Mouse (Mus musculus) adipocyte (in vitro differentiated cells): Measurements from ENCODE around the gene Vps41.

Source experiments
- DNase-seq: peaks from one replicate; pipeline ENCODE4 v3.0.0-alpha.2; 2016; ENCODE audit warnings: low spot score

Vps41 gene

DNA sequence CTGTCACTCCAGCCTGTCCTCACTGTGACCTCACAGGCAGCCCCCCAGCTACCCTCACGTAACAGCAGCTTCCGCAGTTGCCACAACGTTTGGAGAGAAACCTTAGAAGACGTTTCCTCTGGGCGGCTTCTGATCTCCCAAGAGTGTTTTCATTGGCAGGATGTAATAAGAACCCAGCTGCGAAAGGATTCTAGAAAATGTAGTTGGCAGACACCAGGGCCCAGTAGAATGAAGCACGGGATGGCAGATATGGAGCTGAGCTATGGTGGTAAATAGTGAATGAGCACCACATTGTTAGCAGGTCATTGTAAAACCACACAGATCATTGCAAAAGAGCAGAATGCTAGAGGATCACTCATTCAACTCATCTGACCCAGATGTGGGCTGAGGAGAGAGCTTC, 158.2 kb downstream of the Vps41 start:
- DNase-seq: no peak

DNA sequence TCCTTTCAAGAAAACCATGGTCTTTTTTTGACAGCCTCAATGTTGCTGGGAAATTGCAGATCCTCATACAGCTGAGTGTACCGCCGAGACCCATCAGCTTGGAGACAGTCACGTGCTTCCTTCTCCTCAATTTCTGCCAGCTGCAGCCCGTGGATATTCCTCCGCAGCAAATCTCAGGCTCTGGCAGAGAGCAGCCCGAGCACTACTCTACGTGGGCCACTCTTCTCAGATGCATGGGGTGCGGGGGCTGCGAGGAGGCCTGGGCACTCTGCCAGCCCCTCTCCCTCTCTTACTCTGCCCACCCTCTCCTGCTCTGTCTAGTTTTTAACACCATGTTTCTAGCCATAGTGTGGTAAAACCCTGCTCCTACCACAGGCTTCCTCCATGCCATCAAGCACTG, 175.8 kb downstream of the Vps41 start:
- DNase-seq: no peak

DNA sequence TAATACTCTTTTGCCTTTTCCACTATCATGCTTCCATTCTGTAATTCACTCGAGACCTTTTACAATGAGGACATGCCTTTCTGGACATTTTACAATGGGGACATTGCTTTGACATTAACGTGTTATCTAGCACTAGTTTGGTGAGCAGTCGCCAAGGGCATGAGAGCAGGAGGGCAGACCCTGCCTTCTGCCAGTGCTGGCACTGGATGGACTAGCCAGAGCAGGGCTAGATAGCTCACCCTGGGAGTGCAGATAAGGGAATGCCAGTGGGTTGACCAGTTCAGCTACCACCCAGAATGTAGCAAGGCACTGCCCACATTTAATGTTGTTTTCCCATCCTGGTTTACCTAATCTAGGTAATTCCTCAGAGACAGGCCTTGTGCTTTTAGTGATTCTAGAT, 179.7 kb downstream of the Vps41 start:
- no peak for DNase-seq

DNA sequence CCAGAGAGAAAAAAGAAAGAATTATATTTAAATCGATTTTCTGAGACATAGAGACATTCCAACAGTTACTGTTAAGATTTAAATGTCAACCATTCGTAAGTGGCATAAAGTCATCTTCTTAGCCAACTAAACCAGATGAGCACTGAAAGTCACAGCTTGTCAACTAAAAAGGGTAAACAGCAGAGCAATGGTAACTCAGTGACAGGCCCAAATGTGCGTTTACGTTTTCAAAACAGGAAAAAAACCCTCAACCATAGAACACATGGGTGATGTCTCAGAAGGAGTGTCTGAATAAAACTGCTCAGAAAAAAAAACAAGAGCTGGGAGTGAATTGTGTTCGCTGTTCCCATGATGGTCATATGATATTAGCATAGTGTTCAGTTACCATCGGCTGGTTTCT, 186.5 kb downstream of the Vps41 start:
- no peak for DNase-seq

DNA sequence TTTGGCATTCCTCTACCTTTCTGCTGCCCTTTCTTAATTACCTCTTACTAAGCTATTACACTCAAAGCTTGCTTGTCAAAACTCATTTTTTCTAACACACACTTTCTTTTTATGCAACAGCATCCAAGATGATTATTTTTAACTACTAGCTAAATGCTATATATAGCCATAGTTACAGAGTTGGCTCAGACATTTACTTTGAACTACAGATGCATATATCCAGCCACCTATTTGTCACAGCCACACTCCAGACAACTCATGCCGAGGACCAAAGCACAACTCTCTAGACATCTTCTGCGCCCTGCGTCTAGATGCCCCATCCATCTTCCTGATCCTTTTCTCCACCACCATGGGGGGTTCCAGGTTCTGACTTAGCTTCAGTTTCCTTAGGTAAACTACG, 197.7 kb downstream of the Vps41 start:
- DNase-seq: no peak
